Mouse (Mus musculus) thymus, postnatal 36 days (tissue): Measurements from ENCODE around the gene U2af1.

Experiments used
- DNase-seq, 2 experiments: peaks; one replicate each; pipeline ENCODE4 v3.0.0; 2022; ENCODE audit warnings: mixed read lengths in 2 of 2

Gene U2af1

GRCm38 (mm10) chr17:31660661-31661250, 2.1 kb upstream of the U2af1 start:
- no peak for DNase-seq

- no peak for DNase-seq
Observed at GRCm38 (mm10) chr17:31658136-31658467, 590 bp downstream of the U2af1 start.

GRCm38 (mm10) chr17:31657141-31657983, 1.3 kb downstream of the U2af1 start:
- DNase-seq: no peak

GRCm38 (mm10) chr17:31656682-31657081, 2.0 kb downstream of the U2af1 start:
- DNase-seq: no peak

GRCm38 (mm10) chr17:31655366-31655765, 3.3 kb downstream of the U2af1 start:
- no peak for DNase-seq

- DNase-seq: peak; percentile 51 to 71
Observed at GRCm38 (mm10) chr17:31653277-31653676, 5.4 kb downstream of the U2af1 start.

GRCm38 (mm10) chr17:31652152-31652551, 6.5 kb downstream of the U2af1 start:
- no peak for DNase-seq

- DNase-seq: no peak
Observed at GRCm38 (mm10) chr17:31646199-31647002, 12.3 kb downstream of the U2af1 start.

- DNase-seq: no peak
Observed at GRCm38 (mm10) chr17:31642913-31643312, 15.8 kb downstream of the U2af1 start.

GRCm38 (mm10) chr17:31642331-31642730, 16.4 kb downstream of the U2af1 start:
- DNase-seq: no peak

- no peak for DNase-seq
Observed at GRCm38 (mm10) chr17:31639651-31640050, 19.0 kb downstream of the U2af1 start.

- DNase-seq: no peak
Observed at GRCm38 (mm10) chr17:31637866-31638570, 20.7 kb downstream of the U2af1 start.

- peak; percentile 55 to 65 for DNase-seq
Observed at GRCm38 (mm10) chr17:31636942-31637811, 21.5 kb downstream of the U2af1 start, which contains the start of gene Cbs. Gene Cbs (minus strand): TSS chr17:31637238.

- no peak for DNase-seq
Observed at GRCm38 (mm10) chr17:31636277-31636941, 22.3 kb downstream of the U2af1 start.

GRCm38 (mm10) chr17:31635781-31636180, 22.9 kb downstream of the U2af1 start:
- no peak for DNase-seq

- DNase-seq: no peak
Observed at GRCm38 (mm10) chr17:31634896-31635295, 23.8 kb downstream of the U2af1 start.

- no peak for DNase-seq
Observed at GRCm38 (mm10) chr17:31633007-31633406, 25.7 kb downstream of the U2af1 start.

GRCm38 (mm10) chr17:31631081-31631800, 27.5 kb downstream of the U2af1 start:
- DNase-seq: no peak

- DNase-seq: no peak
Observed at GRCm38 (mm10) chr17:31627961-31628360, 30.7 kb downstream of the U2af1 start.

- no peak for DNase-seq
Observed at GRCm38 (mm10) chr17:31623101-31623500, 35.6 kb downstream of the U2af1 start.
